Mouse (Mus musculus): ENCODE data around the gene Anks1b.

GRCm38 (mm10) chr10:90607586-90607985, 734.3 kb downstream of the Anks1b start:
- TF ChIP-seq CTCF (IDR thresholded peaks at IDR 0.05; ENCODE audit: low read depth) (no peak), EP300 (optimal IDR thresholded peaks at IDR 0.05) (no peak)
